Mouse (Mus musculus) retina, postnatal 7 days (tissue): Measurements from ENCODE around the gene Fam214a.

Experiments used
- DNase-seq: peaks from one replicate; pipeline ENCODE4 v3.0.0-alpha.2; 2012; ENCODE audit warnings: low read depth, low spot score

The Fam214a gene

DNA sequence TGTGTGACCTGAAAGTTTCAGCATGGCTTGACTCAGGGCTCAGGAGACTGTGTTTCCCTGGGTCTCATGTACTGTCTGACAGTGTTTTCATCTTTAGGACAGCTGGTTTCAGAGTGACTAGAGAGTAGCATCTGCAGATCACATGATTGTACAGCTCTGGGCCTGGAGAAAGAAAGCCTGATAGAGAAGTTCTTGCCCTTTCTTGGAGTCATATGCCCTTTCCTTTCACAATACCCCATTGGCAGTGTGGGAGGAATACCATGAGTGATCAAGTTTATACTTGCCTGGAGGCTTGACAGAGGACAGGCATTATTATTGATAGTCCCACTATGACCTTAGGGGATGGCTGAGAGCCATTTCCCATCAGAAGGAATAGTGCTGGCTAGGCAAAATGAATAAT lies 124.5 kb downstream of the Fam214a start:
- no peak for DNase-seq
